Mouse (Mus musculus): Measurements from ENCODE around the gene Fkbp4.

- TF ChIP-seq GATA1 (IDR thresholded peaks at IDR 0.05; ENCODE audit: low read length) (no peak), TAL1 (IDR thresholded peaks at IDR 0.05; ENCODE audit: low read length) (no peak)
Observed at GRCm38 (mm10) chr6:128381254-128381653, 57.2 kb downstream of the Fkbp4 start.
